Mouse (Mus musculus) stomach, postnatal 0 days (tissue): Measurements from ENCODE around the gene Lrrc8a. TPM values are rescaled to one million over a fixed set of nuclear protein-coding genes. Genes with fewer than 3 reads are reported as not detected.

Source experiments
- ATAC-seq: fragments of 200-750 bp; cut with Nextera tagmentation; 2 replicates; pipeline ENCODE4 v1.8.0; 2017; ENCODE audit not compliant: low FRiP score, low TSS enrichment
- DNase-seq: peaks from one replicate; pipeline ENCODE4 v3.0.0-alpha.2; 2016; ENCODE audit warnings: low spot score
- H3K27ac ChIP-seq: fragments of 300-500 bp; sonication (generic); replicated peaks from 2 replicates; pipeline ENCODE4 v1.5.1; 2014; ENCODE audit warnings: mild to moderate bottlenecking, control low read depth
- H3K27me3 ChIP-seq: fragments of 300-500 bp; sonication (generic); 2 replicates; pipeline ENCODE4 v1.6.1; 2014; ENCODE audit warnings: low read length; ENCODE audit not compliant: control insufficient read depth, insufficient read depth
- H3K36me3 ChIP-seq: fragments of 300-500 bp; sonication (generic); 2 replicates; pipeline ENCODE4 v1.6.1; 2014; ENCODE audit warnings: low read length, mixed read lengths; ENCODE audit not compliant: control insufficient read depth, insufficient read depth
- H3K4me1 ChIP-seq: fragments of 300-500 bp; sonication (generic); replicated peaks from 2 replicates; pipeline ENCODE4 v1.6.1; 2014; ENCODE audit warnings: antibody characterized with exemption; ENCODE audit not compliant: control insufficient read depth, insufficient read depth
- H3K4me2 ChIP-seq: fragments of 300-500 bp; sonication (generic); replicated peaks from 2 replicates; pipeline ENCODE4 v1.6.1; 2014; ENCODE audit warnings: low read depth, mild to moderate bottlenecking, control low read depth, moderate library complexity
- H3K4me3 ChIP-seq: fragments of 300-500 bp; sonication (generic); 2 replicates; pipeline ENCODE4 v1.5.1; 2014; ENCODE audit warnings: low read depth, low read length, control low read depth
- H3K9ac ChIP-seq: fragments of 300-500 bp; sonication (generic); 2 replicates; pipeline ENCODE4 v1.6.1; 2014; ENCODE audit warnings: mild to moderate bottlenecking, low read length, control low read depth, mixed read lengths
- H3K9me3 ChIP-seq: fragments of 300-500 bp; sonication (generic); 2 replicates; pipeline ENCODE4 v1.6.1; 2016; ENCODE audit warnings: low read length; ENCODE audit not compliant: control insufficient read depth
- CTCF ChIP-seq: IDR thresholded peaks from 2 replicates; pipeline ENCODE4 v1.5.1; 2016; ENCODE audit warnings: antibody characterized with exemption, low read depth, mild to moderate bottlenecking, moderate library complexity
- EP300 ChIP-seq: optimal IDR thresholded peaks from 2 replicates; pipeline ENCODE3; 2016; ENCODE audit warnings: antibody characterized with exemption
- WGBS: fragments of 180-500 bp; shearing (Covaris S2); extraction: QIAGEN DNeasy Blood & Tissue Kit; methylation state at CpG from one replicate; pipeline ENCODE4 v1.1.7; 2014; 5-methylcytosine and 5-hydroxymethylcytosine counted together
- polyA plus RNA-seq: library from polyadenylated mRNA; unstranded; fragments of >200 nt; fragmentation: Nextera tagmentation; extraction: Ambion mirVana; gene quantifications from 2 replicates; pipeline ENCODE4 v1.2.1, GENCODE M21; 2015

Gene Lrrc8a
- polyA plus RNA-seq, 1 experiment from 2014 or later = 30.3 TPM

- ATAC-seq = no peak
- Histone ChIP-seq H3K4me2 (no peak overlapping the region), H3K4me3 (no peak overlapping the region), H3K27ac (peak overlapping the region; percentile 89), H3K9me3 (no peaks in the 10 kb centered on the region), H3K9ac (no peak overlapping the region), H3K27me3 (no peaks in the 10 kb centered on the region), H3K36me3 (0 out of 2 replicates have a peak, but pooled peaks cover 7% of the 10 kb centered on the region), H3K4me1 (peaks cover 3% of the 10 kb centered on the region; the same call in 1 of the 2 replicates)
- 73% methylated on average over 10 of the region's 10 CpGs for WGBS
- TF ChIP-seq EP300 = no peak
- no peak for DNase-seq
These were observed 12.9 kb downstream of the Lrrc8a start for GRCm38 (mm10) chr2:30250166-30251128.

DNA sequence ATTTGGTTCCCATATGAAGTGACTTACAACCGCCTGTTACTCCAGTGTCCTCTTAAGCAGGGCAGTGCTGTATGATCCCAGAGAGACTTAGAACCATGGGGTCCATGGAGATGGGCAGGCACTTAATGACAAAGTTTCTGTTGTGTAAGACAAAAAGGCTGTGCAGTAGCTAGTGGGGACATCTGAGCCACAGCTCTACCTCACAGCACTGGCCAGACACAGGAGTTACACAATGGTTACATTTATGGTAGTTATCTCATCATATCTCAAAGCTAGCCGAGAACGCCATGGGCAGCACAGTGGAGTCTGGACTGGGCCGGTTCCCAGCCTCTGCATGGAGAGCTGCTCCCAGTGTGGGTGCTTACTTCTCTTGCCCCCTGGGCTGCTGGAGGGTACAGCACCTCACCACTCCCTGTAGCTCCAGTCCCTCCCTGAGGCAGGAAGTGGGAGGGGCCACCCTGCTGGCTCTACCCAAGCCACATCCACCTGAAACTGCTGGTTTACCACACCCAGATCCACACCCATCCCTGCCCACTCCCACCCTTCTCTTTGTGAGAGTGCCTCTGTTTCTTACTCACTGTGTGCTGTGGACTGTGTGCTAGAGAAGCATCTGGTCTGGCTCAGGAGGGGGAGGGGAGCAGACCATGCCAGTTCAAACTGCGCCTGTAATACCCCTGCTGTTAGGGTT, 14.0 kb downstream of the Lrrc8a start:
- 0 out of 2 replicates have a peak overlapping the region, but pooled peaks have one; percentile 35 for H3K9ac ChIP-seq
- H3K9me3 ChIP-seq = no peaks in the 10 kb centered on the region
- peak; percentile 95 for DNase-seq
- H3K36me3 ChIP-seq = peaks cover 19% of the 10 kb centered on the region
- TF ChIP-seq CTCF (no peak), EP300 (no peak)
- 0 out of 2 replicates have a peak overlapping the region, but pooled peaks have one; percentile 11 for H3K4me2 ChIP-seq
- H3K4me1 ChIP-seq = peaks cover 3% of the 10 kb centered on the region; the same call in 1 of the 2 replicates
- peak overlapping the region; percentile 89 for H3K27ac ChIP-seq
- ATAC-seq = peak; percentile 97
- WGBS = 57% methylated on average over 5 of the region's 5 CpGs
- no peaks in the 10 kb centered on the region for H3K27me3 ChIP-seq
- no peak overlapping the region for H3K4me3 ChIP-seq

DNA sequence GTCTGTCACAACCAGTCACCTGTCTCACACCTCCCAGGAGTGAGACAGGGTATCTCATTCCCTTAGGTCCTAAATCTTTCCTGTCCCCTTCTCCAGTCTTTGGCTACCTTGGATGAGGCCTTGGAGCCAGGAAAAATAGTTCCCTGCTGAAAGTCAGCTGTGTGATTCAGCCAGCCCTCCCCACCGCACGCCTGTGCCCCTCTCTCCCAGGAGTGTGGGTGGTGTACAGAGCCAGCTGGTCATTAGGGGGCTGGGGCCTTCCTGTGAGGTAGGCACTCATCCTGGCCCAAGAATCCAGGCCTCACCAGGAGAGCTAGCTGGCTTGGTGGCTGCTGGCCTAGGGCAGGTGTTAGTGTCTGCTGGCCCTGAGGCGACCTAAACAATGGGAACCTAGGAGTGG, 15.0 kb downstream of the Lrrc8a start:
- H3K27ac ChIP-seq = peak overlapping the region; percentile 89
- 70% methylated on average over 3 of the region's 3 CpGs for WGBS
- no peak for ATAC-seq

GRCm38 (mm10) chr2:30253809-30254208, 16.3 kb downstream of the Lrrc8a start:
- no peaks in the 10 kb centered on the region for H3K27me3 ChIP-seq
- no peaks in the 10 kb centered on the region for H3K9me3 ChIP-seq

More for the DNA sequence above, 15.0 kb downstream of the Lrrc8a start:
- H3K9ac ChIP-seq = peak overlapping the region; percentile 35; the same call in 1 of the 2 replicates
- no peaks in the 10 kb centered on the region for H3K9me3 ChIP-seq
- no peak overlapping the region for H3K4me2 ChIP-seq
- peaks cover 26% of the 10 kb centered on the region for H3K36me3 ChIP-seq
- no peak for DNase-seq
- TF ChIP-seq EP300 (no peak), CTCF (no peak)
- H3K4me3 ChIP-seq = no peak overlapping the region
- H3K27me3 ChIP-seq = no peaks in the 10 kb centered on the region
- peaks cover 3% of the 10 kb centered on the region; the same call in 1 of the 2 replicates for H3K4me1 ChIP-seq

DNA sequence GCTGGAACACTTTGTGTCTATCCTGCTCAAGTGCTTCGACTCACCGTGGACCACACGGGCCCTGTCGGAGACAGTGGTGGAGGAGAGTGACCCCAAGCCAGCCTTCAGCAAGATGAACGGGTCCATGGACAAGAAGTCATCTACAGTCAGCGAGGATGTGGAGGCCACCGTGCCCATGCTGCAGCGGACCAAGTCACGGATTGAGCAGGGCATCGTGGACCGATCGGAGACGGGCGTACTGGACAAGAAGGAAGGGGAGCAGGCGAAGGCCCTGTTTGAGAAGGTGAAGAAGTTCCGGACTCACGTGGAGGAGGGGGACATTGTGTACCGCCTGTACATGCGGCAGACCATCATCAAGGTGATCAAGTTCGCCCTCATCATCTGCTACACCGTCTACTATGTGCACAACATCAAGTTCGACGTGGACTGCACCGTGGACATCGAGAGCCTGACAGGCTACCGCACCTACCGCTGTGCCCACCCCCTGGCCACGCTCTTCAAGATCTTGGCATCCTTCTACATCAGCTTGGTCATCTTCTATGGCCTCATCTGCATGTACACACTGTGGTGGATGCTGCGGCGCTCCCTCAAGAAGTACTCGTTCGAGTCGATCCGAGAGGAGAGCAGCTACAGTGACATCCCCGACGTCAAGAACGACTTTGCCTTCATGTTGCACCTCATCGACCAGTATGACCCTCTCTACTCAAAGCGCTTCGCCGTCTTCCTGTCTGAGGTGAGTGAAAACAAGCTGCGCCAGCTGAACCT, 18.3 kb downstream of the Lrrc8a start:
- H3K4me2 ChIP-seq = no peak overlapping the region
- no peaks in the 10 kb centered on the region for H3K27me3 ChIP-seq
- H3K9me3 ChIP-seq = no peaks in the 10 kb centered on the region
- ATAC-seq = no peak
- no peak overlapping the region for H3K27ac ChIP-seq
- no peak for DNase-seq
- no peak overlapping the region for H3K4me3 ChIP-seq
- 96% methylated on average over 42 of the region's 42 CpGs for WGBS
- no peak overlapping the region for H3K9ac ChIP-seq
- H3K36me3 ChIP-seq = peaks cover 30% of the 10 kb centered on the region
- peaks cover 3% of the 10 kb centered on the region; the same call in 1 of the 2 replicates for H3K4me1 ChIP-seq
- TF ChIP-seq CTCF (no peak), EP300 (no peak)

More at GRCm38 (mm10) chr2:30253809-30254208, 16.3 kb downstream of the Lrrc8a start:
- no peak for DNase-seq
- no peak for ATAC-seq
- Histone ChIP-seq H3K4me3 (no peak overlapping the region), H3K27ac (no peak overlapping the region), H3K4me1 (peaks cover 3% of the 10 kb centered on the region; the same call in 1 of the 2 replicates), H3K4me2 (no peak overlapping the region), H3K9ac (no peak overlapping the region), H3K36me3 (peaks cover 31% of the 10 kb centered on the region)
- 77% methylated on average over 5 of the region's 5 CpGs for WGBS
- TF ChIP-seq EP300 = no peak
- TF ChIP-seq CTCF = no peak
